Mouse (Mus musculus): ENCODE data around the gene Clpsl2.

Clpsl2 gene

GRCm38 (mm10) chr17:28549111-28549510 is at the start of gene Clpsl2:
Clpsl2 (plus strand) TSS chr17:28549411.
- in situ Hi-C loops (cut with MseI, MboI): no loop called here

- in situ Hi-C loops (cut with MseI, MboI): no loop called here
Measured at GRCm38 (mm10) chr17:28500465-28500864, 48.7 kb upstream of the Clpsl2 start.

- in situ Hi-C loops (cut with MseI, MboI): no loop called here
Measured at GRCm38 (mm10) chr17:28502196-28502821, 46.9 kb upstream of the Clpsl2 start.

DNA sequence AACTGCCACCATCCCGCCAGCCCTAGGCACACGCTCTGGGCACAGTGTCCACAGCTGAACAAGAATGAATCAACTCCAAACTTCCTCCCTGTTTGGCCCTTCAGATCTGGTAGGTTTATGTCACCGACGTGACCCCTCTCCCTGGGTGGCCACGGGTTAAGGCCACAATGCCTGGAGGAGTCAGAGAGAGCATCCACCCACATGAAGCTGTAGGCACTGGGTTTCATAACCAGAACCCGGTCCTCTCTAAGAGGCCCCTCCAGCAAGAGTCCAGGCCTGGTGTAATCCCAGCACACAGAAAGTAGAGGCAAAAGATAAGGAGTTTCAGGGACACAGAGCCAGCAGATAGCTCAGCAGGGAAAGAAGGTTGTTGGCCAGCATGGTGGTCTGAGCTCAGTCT is 45.0 kb upstream of the Clpsl2 start:
- in situ Hi-C loops (cut with MseI, MboI): no loop called here

DNA sequence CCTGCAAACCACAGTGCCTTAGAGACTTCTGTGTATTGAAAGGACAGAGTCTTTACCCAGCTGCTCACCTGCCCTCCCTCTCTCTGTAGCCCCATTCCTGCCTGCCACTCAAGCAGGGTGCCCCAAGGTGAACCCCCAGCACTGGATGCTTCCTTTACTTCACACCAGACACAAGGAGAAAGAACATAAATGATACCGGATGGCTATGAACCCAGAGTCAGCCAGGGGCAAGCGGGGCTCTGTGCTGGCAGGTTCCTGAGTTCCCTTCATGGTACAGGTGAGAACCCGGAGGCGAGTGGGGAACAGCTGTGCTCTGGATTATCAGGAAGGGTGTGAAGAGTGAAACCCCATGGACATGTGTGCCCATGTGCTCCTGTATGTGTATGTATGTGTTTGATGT is 43.6 kb upstream of the Clpsl2 start:
- in situ Hi-C loops (cut with MseI, MboI): no loop called here

GRCm38 (mm10) chr17:28506895-28507294 is 42.3 kb upstream of the Clpsl2 start:
- in situ Hi-C loops (cut with MseI, MboI): no loop called here

DNA sequence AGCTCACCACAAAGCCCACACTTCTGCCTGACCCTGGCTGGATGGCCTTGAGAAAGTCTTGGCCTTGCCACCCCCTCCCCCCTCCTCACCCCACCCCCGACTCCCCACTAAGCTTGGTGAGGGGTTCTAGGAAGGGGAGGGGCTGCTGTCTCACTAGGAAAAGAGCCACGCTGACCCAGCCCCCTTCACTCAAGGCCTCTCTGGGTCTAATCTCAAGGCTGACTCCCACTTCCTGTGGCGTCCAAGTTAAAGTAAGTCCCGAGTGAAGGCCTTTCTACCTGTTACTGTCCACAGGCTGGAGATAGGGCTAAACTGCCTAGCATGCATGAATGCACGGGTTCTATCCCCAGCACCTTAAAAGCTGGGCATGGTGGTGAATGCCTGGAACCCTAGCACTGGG is 41.7 kb upstream of the Clpsl2 start:
- in situ Hi-C loops (cut with MseI, MboI): no loop called here

DNA sequence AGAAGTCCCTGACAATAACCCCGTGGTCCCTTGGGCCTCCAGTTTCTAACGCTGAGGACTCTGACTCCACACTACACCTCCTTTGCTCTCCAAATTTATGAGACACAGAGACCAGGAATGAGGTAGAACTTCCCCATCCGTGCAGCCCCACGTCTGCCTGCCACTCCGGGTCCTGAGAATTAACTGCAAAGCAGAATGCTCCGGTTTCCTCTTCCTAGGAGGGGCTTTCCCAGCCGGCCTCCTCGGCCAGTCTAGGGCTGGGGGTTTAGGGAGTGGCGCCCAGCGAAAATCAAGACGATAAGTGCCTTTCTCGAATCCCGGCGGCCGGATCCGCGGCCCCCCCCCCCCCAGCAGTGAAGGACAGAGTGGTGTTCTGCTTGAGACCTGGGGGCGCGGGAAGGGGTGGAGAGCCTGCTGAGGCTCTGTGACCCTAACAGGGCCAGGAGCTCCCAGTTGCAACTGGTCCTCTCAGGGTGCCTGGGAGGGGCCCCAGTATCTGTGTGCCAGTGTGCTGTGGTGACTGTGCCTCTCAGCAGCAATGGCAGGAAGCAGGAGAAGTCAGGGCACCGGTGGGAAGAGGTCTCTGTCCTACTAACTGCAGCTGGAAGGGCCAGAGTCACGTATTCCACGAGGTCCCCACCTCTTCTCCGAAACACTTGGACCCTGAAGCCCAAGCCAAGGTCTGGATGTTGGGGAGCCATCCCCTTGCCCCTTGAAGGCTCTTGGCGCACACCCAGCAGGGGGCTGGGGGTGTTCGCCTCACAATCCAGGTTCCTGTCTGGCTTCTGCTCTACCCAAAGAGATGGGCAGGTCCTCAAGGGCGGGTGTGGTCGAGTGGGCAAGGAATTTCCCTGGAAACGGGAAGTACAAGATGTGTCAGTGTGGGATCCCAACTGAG is 38.5 kb upstream of the Clpsl2 start:
- in situ Hi-C loops (cut with MseI, MboI): no loop called here

DNA sequence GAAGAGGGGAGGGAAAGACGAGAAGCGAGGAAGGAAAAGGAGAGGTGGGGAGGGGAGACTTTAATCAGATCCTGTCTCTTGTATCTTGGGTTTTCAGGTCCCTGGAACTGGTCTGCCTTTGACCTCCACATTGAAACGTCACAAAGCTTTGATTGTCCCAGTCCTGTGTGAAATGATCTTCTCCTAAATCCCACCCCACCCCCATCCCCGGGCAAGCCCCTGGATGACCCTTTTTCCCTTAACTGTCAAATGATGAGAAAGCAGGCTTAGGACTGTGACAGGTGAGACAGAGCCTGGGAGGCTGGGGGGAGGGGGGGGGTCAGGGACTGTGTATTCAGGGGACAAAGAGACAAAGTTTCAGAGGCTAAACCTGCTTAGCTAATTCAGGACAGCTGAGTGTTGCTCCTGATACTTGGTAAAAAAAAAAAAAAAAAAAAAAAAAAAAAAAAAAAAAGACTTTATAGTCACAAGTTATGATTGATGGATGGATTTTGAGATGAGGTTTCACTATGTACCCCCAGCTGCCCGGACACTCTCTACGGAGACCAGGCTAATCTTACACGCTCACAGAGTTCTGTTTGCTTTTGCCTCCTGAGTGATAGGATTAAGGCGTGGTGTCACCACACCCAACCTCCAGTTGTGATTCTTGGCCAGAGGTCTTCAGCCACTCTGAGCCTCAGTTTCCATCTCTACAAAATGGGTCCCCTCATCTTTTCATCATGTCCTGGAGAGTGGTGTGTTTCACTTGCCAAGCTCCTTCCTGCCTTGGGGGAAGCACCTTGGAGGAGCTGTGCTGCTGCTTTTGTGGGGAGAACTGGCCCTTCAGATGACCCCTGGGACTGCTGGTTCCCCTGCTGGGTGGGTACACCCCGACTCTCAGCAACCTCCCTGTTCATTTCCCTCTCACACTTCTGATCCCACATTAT is 37.3 kb upstream of the Clpsl2 start:
- in situ Hi-C loops (cut with MseI, MboI): no loop called here

- in situ Hi-C loops (cut with MseI, MboI): no loop called here
Measured at GRCm38 (mm10) chr17:28512696-28513095, 36.5 kb upstream of the Clpsl2 start.

DNA sequence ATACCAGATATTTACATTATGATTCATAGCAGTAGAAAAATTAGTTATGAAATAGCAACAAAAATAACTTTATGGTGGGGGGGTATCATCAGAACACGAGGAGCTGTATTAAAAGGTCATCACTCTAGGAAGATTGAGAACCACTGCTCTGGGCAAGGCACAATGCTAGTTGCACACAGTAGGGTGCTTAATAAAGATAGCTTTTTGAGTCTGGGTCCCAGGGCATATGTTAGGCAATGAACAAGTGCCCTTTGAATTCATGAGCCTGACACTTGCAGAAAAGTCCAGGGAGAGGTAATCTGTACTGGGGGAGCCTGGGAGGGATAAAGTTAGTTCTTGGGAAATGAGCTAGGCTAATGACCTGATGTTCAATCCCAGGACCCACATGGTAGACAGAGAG is 35.9 kb upstream of the Clpsl2 start:
- in situ Hi-C loops (cut with MseI, MboI): no loop called here

- in situ Hi-C loops (cut with MseI, MboI): no loop called here
Measured at GRCm38 (mm10) chr17:28513844-28514243, 35.4 kb upstream of the Clpsl2 start.

DNA sequence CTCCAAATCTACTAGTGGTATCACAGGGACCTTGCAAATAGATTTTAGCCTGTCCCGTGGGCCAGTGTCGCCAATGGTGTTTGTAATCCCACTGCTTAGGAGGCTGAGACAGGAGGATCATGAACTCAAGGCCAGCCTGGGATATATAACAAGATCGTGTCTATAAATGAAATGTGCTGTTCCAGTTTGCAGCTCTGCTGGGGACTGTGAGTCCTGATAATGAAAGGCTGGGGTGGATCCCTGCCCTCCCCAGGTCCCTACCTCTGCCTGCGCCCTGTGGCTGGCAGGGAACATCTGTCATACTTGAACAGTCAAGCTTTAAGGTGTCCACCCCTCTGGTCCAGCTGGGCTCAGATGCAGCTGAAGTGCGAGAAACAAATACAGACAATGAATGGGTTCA is 34.7 kb upstream of the Clpsl2 start:
- in situ Hi-C loops (cut with MseI, MboI): no loop called here

- in situ Hi-C loops (cut with MseI, MboI): no loop called here
Measured at GRCm38 (mm10) chr17:28515431-28516341, 33.5 kb upstream of the Clpsl2 start.

DNA sequence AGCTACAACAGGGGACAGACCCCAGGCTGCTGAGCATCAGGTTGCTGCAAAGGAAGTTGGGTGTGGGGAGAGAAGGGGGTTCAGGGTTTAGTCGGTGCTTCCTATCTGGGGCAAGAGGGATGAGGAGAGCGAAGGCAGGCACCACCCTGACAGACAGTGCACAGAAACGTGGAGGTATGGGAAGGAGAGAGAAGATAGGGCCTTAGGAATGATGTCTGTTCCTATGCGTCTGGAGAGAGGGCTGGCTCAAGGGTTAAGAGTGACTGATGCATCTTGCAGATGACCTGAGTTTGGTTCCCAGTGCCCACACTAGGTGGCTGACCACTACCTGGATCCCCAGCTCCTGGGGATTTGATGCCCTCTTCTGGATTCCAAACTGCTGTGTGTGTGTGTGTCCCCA is 32.3 kb upstream of the Clpsl2 start:
- in situ Hi-C loops (cut with MseI, MboI): no loop called here

GRCm38 (mm10) chr17:28517441-28517955 is 31.7 kb upstream of the Clpsl2 start, which contains the start of gene Fkbp5:
Fkbp5 (minus strand) TSS chr17:28517527.
- in situ Hi-C loops (cut with MseI, MboI): no loop called here

DNA sequence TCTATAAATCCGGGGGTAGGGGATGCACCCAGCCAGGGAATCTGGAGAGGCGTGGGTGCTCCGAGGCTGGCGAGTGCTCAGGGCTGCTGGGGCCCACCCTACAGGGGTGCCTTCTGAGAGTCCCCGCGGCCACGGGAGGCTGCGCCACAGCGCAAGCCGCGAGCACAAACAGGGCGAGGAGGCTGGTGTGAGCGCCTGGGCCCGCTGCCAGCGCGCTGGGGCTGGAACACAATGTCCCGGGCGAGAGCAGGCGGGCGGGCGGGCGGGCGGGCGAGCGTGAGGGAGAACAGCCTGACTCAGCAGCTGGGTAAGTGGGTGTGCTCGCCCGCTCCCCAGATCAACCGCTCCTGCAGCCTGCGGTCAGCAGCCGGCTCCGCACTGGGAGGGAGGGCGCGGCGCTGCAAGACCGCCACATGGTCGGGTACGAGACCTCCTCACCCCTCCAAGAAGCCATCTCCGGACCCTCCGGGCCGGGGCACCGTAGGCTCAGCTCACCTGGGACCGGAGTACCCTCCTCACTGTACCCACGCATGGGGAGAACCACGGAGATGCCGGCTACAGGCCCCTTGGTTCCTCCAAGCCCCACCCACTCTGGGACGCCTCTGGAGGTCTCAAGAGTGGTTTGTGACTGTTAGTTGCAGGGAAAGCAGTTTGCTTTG is 31.1 kb upstream of the Clpsl2 start:
- in situ Hi-C loops (cut with MseI, MboI): no loop called here

DNA sequence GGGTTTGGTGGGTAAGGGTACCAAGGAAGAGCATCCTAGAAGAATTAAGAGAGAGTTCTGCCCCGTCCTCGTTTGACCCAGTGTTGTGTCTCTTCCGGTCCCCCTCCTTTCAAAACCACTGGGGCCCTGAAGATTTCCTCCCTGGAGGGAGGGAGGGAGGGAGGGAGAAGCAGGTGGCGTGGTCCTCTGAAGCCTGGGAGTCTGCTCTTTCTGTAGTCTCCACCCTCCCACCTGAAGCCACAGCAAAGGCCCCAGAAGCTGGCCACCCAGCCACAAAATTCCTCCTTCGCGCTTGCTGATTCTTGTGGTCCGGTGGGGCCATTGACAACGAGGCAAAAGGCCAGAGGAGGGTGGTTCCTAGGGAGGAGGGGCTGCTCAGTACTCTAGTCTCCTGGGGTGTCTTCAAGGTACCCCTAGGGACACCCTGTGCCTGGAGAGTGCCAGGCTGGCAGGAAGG is 30.6 kb upstream of the Clpsl2 start:
- in situ Hi-C loops (cut with MseI, MboI): no loop called here

DNA sequence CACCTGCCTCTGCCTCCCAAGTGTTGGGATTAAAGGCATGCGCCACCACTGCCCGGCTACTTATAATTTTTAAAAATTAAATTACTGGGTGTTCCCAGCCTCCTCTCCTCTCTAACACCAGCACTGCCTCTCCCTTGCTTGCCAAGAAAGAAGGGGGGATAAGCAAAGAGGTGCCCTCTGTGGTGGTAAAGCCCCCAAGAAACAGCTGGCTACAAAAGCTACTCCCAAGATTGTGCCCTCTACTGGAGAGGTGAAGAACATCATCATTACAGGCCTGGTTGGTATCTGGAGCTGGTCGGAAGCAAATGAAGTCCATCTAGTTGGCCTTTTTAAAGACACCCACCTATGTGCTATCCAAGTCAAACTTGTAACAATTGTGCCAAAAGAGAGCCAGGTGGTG is 29.4 kb upstream of the Clpsl2 start:
- in situ Hi-C loops (cut with MseI, MboI): loop anchor here (5.0 to 10.0 kb wide), 4 partner anchors 33 to 123 kb away; no protein-coding TSS in a partner anchor

DNA sequence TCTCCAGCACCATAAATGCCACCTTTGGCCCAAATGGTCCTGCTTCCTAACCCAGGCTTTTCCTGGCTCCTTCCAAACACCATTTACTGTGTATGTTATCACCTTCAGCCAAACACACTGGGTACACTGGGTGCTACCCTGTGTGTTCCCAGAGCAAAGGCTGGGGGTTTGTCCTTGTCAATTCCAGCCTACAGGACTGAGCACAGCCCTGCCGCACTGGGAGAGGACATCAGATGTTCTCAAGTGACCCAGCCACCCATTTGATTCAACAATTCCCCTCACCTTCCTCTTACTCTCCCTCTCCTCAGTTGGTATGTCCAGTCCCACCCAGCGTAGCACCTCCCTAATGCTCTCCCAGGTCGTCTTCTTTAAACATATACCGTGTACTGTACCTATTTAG is 28.6 kb upstream of the Clpsl2 start:
- in situ Hi-C loops (cut with MseI, MboI): loop anchor here (5.0 to 10.0 kb wide), 4 partner anchors 33 to 123 kb away; no protein-coding TSS in a partner anchor
